ENCODE assay signal across 25 mouse cellular contexts in genomic region chr17:40319062-40319461, GRCm38 (mm10). TPM values are rescaled to one million over a fixed set of nuclear protein-coding genes. Genes with fewer than 3 reads are reported as not detected.
DNase-seq lines count a peak whose midpoint lies in the region; ATAC-seq and TF ChIP-seq lines count a peak whose summit lies in the region.
"Had no signal": no experiment of that assay in that cellular context is flagged by ENCODE, and none has a peak within 500 bp of the region (broad histone marks: within the 10 kb centered on the region; RNA-seq: fewer than 3 reads in every experiment).

Crisp1 (minus strand) TSS chr17:40319207.

- no peak for DNase-seq in kidney, postnatal 0 days (ENCODE audit: low spot score)
- DNase-seq in kidney, postnatal 14 days = no peak
- DNase-seq in gonadal fat pad, adult 2 months (ENCODE audit: low read depth) = no peak
- DNase-seq in left cerebral cortex, postnatal 36 days (ENCODE audit: low spot score in 2 of 2) = no peak
- no peak for DNase-seq in right cerebral cortex, postnatal 10 days (ENCODE audit: low spot score in 2 of 2)
- DNase-seq in yolk sac, embryonic 10.5 days (ENCODE audit: low spot score) = no peak
- DNase-seq: adrenal gland, postnatal 10 days; cerebellum, adult 11 months; cerebellum, adult 8-10 months; cerebellum, postnatal 14 days; forebrain, postnatal 0 days; gastrocnemius, postnatal 25 days; heart, adult 18-20 months; heart, postnatal 10 days; heart, postnatal 4 days had no signal

- no peak within 1 kb of the TSS for H3K27ac ChIP-seq in kidney, postnatal 0 days
- H3K27ac ChIP-seq: embryonic facial prominence, embryonic 12.5 days; forebrain, embryonic 12.5 days; heart, embryonic 10.5 days; hindbrain, embryonic 14.5 days had no signal

- H3K4me2 ChIP-seq in kidney, postnatal 0 days (ENCODE audit: low read length) = no peak within 1 kb of the TSS
- H3K4me2 ChIP-seq: embryonic facial prominence, embryonic 12.5 days; forebrain, embryonic 12.5 days; hindbrain, embryonic 14.5 days had no signal

- no peaks in the 10 kb centered on the region for H3K36me3 ChIP-seq in kidney, postnatal 0 days (ENCODE audit: insufficient read depth, low read length)
- H3K36me3 ChIP-seq: embryonic facial prominence, embryonic 12.5 days; forebrain, embryonic 12.5 days; heart, embryonic 10.5 days had no signal

- H3K27me3 ChIP-seq in kidney, postnatal 0 days (ENCODE audit: insufficient read depth, low read length) = no peaks in the 10 kb centered on the region
- H3K27me3 ChIP-seq: embryonic facial prominence, embryonic 12.5 days; forebrain, embryonic 12.5 days had no signal

- no peak for ATAC-seq in kidney, postnatal 0 days (replicated peaks; ENCODE audit: low FRiP score, low read depth)
- peak; percentile 88 for ATAC-seq in neutrophil, adult 5-6 weeks (ENCODE audit: extremely low read depth, insufficient number of reproducible peaks, low FRiP score, poor library complexity, severe bottlenecking)
- ATAC-seq: forebrain, postnatal 0 days had no signal

- no peaks in the 10 kb centered on the region for H3K4me1 ChIP-seq in kidney, postnatal 0 days (replicated peaks; ENCODE audit: insufficient read depth, low read length)
- H3K4me1 ChIP-seq: embryonic facial prominence, embryonic 12.5 days; forebrain, embryonic 12.5 days; heart, embryonic 10.5 days had no signal

- intact Hi-C loops in left cerebral cortex, postnatal 36 days (cut with DNase I) = no loop called here

- no peak for TF ChIP-seq CTCF in kidney, postnatal 0 days (IDR thresholded peaks at IDR 0.05; ENCODE audit: low read depth)

- H3K9me3 ChIP-seq in kidney, postnatal 0 days (replicated peaks; ENCODE audit: low read length) = no peaks in the 10 kb centered on the region
- H3K9me3 ChIP-seq: embryonic facial prominence, embryonic 12.5 days; forebrain, embryonic 12.5 days; heart, embryonic 10.5 days had no signal

- H3K4me3 ChIP-seq in kidney, postnatal 0 days (replicated peaks; ENCODE audit: low read depth, low read length) = no peak within 1 kb of the TSS
- H3K4me3 ChIP-seq: embryonic facial prominence, embryonic 12.5 days; forebrain, embryonic 12.5 days; heart, embryonic 10.5 days had no signal

- no peak within 1 kb of the TSS for H3K9ac ChIP-seq in kidney, postnatal 0 days (ENCODE audit: low read depth, low read length)
- H3K9ac ChIP-seq: embryonic facial prominence, embryonic 12.5 days; forebrain, embryonic 12.5 days; forebrain, postnatal 0 days; hindbrain, embryonic 14.5 days had no signal

- 77% methylated on average over 2 of the region's 2 CpGs for WGBS in kidney, postnatal 0 days

RNA-seq across cellular contexts. Expression of gene Crisp1, which starts in this region (rescaled TPM):
- 6.2 and 12.2 TPM in 2 replicates for polyA plus RNA-seq in kidney, postnatal 0 days (2015; fragmentation: Nextera tagmentation; extraction: Ambion mirVana)
- 1,772 and 3,313 TPM in 2 replicates for polyA plus RNA-seq in gonadal fat pad, adult 2 months (2012; rRNA removed)
- not detected in 2 replicates for total RNA-seq in neutrophil, adult 5-6 weeks (2017)
- not detected for total RNA-seq in left cerebral cortex, postnatal 36 days (2021)
- total RNA-seq: adrenal gland, postnatal 10 days; adrenal gland, postnatal 4 days; forebrain, postnatal 0 days; gastrocnemius, adult 18-20 months; gastrocnemius, postnatal 25 days; heart, adult 18-20 months; heart, postnatal 10 days; heart, postnatal 4 days had no signal
- polyA plus RNA-seq: brain, embryonic 14.5 days; cortical plate, adult 2 months; forebrain, embryonic 12.5 days; forebrain, postnatal 0 days; heart, embryonic 10.5 days; heart, embryonic 14.5 days; hindbrain, embryonic 14.5 days had no signal

Comparison
In these comparisons a context has a peak if more than half of its experiments do, and no peak if none do; other contexts are left out.
1. RNA of gene Crisp1 (polyA plus RNA-seq): 1,772 to 3,313 TPM in gonadal fat pad, adult 2 months; 6.2 to 12.2 TPM in kidney, postnatal 0 days; every median in the first group is over 100 times any median in the second.
2. Peak in ATAC-seq in neutrophil, adult 5-6 weeks; RNA of the gene not detected or under 1 TPM.